Mouse (Mus musculus) adrenal gland, postnatal 25 days (tissue): ENCODE results near the gene Cacna1s. TPM values are rescaled to one million over a fixed set of nuclear protein-coding genes. Genes with fewer than 3 reads are reported as not detected.

Source experiments
- DNase-seq: peaks from one replicate; pipeline ENCODE4 v3.0.0; 2021; ENCODE audit warnings: mixed read lengths
- total RNA-seq: library from RNA; stranded (reverse); gene quantifications from 2 replicates; pipeline ENCODE4 v1.2.3, GENCODE M21; 2021

Cacna1s gene
- total RNA-seq, 1 experiment from 2014 or later, result 0.21 TPM

DNA sequence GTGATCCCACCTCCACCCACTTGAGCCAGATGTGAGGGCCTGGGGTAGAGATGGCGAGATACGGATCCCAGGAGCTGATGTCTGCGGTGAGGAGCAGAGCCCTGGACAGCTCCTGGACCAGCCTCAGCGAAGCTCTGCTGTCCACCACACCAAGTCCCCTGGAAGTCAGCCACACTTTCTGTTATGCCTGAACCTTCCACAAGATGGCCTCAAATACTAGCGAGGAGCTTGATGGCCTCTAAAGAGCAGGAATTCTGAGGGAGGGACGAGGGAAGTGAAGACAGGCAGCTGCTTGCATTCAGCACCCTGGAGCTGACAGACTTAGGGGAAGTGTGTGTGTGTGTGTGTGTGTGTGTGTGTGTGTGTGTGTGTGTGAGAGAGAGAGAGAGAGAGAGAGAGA is 1.1 kb upstream of the Cacna1s start:
- peak; percentile 50 for DNase-seq

DNA sequence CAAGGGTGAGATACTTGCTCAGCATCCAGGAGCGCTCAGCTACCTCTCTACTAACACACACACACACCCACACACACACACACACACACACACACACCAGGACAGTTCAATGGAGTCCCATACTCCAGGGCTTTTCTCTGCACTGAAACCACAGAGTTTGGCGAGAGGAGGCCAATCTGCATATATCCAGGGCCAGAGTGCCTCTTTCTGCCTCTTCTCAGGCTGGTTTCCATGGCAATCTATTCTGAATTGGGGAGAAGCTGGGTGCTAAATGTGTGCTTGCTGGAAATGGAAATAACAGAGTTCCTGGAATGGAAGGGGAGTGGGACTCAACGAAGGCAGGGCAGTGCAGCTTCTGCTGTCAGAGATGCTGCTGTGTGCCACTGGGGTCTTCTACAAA is 3.2 kb downstream of the Cacna1s start:
- no peak for DNase-seq

DNA sequence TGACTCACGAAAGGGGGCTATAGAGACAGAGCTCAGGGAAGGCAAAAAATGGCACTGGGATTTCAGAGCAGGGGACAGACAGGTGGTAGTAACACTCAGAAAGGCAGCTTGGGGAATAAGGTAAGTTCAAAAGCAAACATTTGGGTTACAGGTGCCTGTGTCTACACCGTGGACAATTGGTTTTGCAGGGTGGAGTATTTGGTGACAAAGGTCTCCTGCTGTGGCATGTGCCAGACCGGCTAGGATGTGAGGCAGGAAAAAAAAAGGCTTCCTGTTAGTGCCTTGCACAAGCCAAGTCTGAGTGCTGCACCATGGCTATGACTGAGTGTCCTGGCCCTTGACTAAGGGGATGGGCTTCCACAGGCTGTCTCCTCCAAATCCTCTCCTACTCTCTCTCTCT is 6.0 kb downstream of the Cacna1s start:
- no peak for DNase-seq

DNA sequence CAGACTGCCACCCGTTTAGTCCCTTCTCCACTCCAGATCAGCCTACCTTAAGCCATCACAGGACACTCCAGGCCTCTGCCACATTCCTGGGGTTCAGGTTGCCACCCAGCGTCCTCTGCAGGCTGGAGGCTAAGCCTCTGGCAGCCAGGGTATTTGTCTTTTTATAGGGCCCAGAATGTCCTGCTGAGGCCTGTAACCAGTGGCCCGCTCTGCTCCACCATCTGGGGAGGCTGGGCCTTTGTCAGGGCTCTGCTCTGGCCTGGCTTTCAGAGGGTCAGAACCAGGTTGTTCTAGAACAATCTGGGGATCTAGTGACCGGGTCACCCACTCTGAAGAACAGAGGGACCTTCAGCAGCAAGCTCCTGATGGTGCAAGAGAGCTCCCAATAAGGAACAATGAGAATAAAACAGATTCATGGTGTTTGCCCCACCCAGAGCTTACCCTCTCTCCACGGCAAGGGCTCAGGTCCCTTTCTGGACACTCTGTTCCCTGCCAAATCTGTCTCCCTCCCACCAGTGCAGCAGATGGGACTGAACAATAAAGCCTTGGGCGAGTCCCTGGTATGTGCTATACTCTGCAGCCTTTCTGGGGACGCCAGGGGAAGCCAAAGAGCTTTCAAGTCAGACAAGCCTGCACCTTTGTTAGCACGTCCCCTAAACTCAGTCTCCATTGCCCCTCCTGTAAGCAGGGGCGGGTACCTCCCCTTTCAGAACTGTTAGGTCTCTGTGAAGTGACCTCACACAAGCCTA is 8.7 kb downstream of the Cacna1s start:
- DNase-seq, result peak; percentile 71

DNA sequence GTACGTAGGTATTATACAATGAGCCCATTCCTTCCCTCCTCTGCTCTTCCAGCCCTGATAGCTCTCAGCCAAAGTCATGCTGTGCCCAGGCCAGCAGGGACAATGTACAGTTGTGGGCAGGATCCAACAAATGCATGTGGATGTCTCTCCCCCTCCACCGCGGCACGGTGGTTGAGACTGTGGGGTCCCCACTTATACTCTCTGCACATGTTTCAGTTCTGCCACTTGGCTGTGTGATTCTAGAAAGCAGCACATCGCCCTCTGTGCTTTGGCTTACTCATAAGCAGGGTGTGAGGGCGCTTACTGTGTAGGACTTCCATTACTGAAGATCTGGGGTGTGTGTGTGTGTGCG is 9.2 kb downstream of the Cacna1s start:
- DNase-seq, result no peak

DNA sequence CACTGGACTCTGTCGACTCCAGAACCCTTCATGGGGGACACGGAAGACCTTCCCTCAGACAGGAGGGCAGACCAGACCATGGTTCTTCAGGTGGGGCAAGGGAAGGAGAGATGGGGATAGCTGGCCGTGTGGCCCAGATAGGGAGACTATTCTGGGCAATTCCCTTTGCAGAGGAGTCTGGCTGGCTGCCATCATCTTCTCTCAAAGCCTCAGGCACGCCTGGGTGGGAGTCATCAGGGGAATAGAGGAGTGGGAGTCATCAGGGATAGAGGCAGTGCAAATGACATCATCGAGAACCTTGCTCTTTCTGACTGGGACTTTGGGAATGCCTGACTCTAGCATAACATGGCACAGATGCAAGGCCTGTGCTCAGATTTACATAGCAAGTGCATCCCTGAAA is 11.4 kb downstream of the Cacna1s start:
- DNase-seq, result no peak

DNA sequence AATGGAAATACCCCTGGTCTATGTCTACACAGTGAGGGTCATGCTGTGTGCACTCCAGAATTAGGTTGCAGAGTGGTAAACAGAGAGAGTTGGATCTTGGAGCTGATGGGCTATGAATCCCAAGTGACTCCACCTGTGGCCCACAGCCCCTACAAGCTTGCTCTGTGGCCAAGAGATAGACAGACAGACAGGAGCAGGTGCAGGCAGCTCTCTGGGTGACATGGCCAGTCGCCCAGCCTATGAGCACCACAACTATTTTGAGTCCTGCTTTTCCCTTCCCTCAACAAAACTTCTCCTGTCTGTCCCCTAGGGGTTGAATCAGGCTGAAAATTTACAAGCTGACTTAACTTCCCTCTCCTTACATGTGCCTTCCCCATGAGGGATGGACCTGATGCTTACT is 14.1 kb downstream of the Cacna1s start:
- no peak for DNase-seq

DNA sequence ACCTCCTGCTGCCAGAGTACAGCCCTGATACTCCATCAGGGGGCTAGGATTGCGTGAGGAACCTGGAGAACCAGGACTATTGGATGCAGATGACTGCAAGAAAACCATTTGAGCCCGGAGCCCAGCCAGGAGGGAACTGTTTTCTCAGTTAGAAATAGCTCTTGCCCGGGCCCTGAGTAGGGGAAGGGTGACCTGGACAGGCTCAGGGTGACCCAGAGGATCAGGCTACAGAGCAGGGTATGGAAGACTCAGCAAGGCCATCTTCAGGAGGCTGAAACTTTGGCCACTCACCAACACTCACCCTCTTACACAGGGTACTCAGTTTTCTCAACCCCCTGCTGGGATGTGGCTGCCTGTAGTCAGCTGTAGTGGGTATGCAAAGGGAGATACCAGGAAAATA is 15.0 kb downstream of the Cacna1s start:
- no peak for DNase-seq

DNA sequence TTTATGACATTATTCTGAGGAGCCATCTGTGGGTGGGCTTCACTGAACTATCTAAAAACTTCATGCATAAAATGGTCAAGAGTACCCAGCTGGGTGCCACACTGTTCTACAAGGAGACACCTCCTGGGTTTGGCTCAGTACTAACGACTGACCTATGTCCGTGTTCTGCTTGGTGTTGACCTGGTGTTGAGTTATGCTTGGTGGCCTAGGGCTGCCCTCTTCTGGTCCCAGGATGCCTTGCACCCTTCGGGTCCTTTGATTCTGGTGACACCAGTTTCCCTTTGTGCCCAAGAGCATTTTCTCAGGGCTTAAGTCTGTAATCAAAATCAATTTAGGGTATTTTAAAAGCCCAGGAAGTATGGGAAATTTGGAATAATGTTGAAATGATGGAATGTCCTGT is 23.5 kb downstream of the Cacna1s start:
- DNase-seq, result peak; percentile 49

DNA sequence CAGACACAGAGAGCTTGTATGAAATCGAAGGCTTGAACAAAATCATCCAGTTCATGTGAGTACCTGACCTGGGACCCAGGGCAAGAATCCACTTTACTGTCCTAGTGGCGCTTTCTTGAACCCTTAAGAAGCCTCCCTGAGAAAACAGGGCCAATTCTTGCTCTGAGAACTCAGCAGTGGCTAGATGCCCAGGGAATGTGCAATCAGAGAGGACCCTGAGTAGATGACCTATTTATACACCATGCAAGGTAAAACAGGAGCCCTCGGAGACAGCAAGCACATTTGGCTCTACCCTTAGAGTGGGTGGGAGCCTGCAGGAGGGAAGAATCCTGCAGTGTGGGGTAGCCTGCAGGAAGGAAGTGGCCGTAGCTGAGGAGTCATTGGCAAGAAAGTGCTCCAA is 25.1 kb downstream of the Cacna1s start:
- DNase-seq, result no peak

DNA sequence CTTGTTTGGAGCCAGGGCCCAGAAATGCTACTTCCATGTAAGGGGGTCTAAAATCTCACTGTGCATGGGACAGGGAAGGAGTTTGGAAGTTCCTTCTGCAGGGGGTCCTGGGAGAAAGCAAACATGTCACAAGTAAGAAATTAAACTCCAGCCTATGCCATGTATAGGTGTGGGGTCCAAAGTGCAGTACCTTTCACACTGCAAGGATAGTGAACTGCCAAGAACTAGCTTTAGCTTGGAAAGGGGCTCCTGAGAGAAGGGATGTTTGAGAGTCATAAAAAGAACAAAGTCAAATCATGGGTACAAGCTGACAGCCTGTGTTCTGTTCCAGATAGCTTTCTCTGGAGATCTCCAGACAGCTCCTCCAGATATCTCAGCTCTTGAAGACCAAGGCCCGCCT is 28.6 kb downstream of the Cacna1s start:
- no peak for DNase-seq

DNA sequence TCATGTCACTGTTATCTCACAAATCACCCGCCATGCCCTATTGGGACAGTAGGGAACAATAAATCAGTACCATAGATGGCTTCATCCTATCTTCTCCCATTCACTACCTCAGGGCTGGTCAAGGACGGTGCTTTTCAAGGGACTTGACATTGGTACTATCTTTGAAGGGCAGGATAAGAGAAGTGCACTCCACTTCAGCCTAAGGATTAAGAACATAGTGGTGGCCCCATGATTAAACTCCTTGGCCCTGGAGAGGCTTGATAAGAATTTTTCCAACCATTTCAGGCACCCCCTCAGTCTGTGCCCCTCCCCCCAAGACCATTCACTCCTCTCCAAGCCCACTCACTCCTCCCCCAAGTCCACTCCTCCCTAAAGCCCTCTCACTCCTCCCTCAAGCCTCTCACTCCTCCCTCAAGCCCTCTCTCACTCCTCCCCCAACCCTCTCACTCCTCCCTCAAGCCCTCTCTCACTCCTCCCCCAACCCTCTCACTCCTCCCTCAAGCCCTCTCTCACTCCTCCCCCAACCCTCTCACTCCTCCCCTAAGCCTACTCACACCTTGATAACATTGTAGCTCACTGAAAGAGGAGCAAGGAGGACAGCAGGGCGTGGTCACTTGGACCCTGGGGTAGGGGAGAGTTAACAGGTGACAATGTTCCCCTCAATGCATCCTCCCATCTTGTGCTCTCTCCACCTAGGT is 33.6 kb downstream of the Cacna1s start:
- no peak for DNase-seq

DNA sequence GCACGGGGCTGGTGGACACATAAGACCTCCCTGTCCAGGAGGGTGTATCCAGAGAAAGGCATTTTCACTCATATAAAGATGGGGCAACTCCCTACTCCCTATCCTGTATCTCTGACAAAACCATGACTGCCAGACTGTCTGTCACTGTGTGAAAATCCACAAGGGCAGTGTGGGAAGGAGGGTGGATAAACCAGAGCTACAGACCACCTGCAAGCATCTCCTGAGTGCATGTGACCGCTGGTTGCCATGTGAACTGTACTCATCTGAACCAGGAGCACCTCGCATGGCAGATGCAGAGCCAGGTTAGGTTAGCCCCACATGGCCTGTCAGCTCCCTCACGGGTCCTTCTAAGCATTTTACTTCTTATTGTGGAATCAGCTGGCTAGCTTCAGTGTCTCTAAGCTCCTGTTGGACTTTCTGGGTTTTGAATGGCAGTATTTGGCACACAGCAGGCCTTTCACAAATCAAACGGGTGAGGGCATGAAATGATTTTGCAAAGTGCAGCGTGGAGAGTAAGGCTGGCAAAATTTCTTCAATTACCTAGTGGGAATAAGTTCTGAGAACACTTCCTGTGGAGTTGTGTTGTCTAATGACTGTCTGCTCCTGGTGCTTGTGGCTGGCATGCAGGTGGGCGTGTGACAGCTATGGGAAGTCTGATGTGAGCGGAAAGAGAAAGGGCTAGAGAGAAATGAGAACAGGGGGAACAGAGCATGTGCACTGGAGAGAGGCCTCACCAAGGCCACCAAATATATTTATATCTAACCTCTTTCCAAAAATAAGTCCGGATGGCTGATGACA is 37.0 kb downstream of the Cacna1s start:
- no peak for DNase-seq

DNA sequence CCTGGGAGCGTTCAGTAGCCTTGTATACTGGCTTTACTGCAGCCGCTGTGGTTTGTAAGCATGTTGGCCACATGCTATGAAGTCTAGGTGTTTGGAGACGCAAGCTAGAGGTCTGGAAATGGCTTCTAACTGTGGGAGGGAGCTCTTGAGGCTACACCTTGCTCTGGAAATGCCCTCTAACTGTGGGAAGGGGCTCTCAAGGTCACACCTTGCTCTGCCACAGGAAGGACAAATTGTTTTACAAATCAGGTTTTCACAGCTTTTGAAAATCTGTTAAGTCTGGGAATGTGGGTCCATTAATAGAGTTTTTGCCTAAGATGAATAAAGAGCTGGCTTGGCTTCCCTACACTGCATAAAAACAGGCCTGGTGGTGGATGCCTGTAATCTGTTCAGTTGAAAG is 41.2 kb downstream of the Cacna1s start:
- DNase-seq, result no peak

DNA sequence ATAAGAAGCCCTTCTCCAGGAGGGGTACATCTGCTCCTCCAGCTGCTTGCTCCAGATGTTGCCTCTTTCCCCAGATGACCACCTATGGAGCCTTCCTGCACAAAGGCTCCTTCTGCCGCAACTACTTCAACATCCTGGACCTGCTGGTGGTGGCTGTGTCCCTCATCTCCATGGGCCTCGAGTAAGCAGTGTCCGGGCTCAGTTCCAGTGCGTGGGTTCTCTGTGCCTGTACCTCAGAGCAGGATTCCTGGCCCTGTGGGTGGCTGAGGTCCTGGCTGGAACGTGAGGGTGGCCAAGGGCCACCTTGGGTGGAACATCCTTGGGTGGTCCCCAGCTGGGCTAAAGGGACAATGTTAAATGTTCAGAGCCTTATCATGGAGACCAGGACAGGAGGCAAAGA is 42.3 kb downstream of the Cacna1s start:
- DNase-seq, result no peak

DNA sequence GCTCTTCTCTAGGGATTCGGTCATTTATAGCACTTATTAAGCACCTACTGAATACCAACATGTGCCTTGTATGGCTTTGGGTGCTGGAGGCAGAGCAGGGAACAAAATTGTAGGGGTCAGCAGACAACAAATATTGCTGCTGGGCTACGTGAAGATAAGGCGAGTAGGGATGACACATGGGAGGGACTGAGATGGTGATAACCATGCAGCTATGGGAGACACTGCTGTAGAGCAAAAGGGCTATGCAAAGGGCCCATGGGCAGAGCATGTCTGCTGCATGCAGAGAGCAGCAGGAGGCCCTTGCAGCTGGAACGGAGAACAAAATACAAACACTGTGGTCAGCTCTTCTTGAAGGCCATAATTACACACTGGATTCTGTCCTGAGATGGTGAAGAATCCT is 49.5 kb downstream of the Cacna1s start:
- DNase-seq, result no peak

DNA sequence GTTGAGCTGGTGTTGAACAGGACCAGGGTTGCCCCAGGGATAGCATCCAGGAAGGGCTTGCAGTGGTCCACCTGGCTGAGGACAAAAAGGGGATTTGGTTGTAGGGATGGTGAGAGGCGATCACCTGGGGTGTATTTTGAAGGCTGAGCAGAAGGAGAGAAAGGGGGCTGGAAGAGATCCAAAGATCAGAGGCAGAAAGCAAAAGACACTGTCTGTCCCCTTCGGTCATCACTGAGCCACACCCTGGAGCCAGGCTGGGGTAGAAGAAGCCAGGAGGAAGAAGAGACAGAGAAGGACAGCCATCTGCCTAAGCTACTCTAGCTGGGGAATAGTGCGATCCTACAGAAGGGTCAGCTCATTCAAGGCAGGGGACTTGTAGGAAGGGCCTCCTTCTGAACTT is 50.0 kb downstream of the Cacna1s start:
- no peak for DNase-seq

DNA sequence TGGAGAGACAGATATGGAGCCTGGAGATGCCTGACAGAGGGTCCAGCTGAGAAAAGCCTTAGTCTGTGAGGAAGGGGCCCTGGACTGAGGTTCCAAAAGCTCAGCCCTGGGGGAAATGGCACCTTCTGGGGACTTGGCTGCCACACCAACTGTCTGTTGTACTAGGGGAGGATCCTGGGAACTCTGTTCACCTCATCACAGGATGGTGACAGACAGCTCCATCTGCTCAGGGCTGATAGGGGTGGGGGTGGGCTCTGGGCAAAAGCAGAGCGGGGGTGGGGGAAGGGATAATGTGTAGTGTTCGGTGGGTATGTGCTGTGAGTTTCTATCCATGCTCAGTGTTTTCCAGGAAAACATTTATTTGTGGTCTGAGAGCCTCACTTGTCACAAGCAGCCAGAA is 50.4 kb downstream of the Cacna1s start:
- no peak for DNase-seq

DNA sequence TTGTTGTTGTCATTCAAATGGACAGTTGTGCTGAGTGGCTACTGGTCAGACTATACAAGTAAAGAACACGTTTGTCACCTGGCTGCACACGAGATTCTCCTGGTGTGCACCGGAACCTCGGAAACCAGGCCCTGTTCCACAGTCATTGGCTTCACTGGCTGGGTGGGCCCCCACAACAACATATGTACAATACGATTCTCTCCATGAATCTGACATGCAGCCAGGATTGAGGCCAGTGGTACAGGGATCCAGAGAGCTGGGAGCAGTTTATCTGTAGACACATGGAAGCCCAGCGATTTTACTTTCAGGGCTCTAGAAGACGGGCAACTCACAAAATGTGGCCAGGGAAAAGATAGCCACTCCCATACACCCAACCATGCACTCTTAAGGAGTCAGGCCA is 51.1 kb downstream of the Cacna1s start:
- no peak for DNase-seq

DNA sequence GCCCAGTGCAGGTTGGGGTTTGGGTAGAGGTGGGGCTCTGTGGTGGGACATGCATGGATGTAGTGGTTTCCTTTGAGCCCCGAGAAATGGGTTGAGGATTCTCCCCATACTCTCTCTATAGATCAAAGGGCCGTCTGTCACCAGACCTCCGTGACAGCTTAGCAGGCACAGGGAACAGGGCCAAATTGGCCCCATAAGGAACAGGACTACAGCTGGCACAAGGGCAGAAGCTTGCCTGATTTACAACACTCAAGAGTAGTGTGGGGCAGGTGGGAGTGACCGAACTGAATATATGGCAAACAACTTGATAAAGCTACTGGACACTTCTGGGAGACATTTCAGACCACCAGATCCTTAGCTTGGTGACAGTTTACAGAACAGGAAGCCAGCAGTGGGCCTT is 52.2 kb downstream of the Cacna1s start:
- DNase-seq, result no peak

DNA sequence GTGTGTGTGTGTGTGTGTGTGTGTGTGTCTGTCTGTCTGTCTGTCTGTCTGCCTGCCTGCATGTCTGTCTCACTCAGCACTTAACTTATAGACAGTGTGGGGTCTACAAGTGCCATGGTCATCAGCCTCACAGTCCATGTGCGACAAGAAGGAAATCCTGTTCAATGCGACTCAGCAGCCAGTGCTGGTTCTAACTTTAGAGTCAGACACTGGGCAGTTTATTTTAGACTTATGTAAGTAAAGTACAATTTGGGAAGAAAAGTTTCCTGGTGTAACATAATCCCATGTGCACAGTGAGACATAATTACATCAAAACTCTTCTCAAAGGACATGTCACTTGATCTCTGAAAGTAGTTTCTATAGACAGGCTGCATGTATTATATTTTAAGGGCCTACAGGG is 56.9 kb downstream of the Cacna1s start:
- no peak for DNase-seq

DNA sequence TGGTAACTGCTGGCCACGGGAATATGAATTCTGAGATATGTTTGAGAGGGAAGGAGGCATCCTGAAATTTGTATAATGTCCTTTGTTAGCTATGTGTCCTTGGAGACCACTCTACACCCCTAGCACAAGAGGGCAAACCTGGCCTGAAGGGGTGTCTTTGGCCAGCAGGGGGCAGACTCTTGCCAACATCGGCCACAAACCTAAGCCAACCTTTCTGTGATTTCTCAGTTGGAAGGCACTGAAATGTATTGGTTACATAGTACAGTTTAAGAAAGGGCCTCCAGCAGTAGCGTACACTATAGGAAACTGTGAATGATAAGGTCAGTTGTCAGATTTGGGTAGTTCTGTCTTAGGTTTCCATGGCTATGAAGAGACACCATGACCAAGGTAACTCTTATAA is 63.6 kb downstream of the Cacna1s start:
- peak; percentile 72 for DNase-seq

DNA sequence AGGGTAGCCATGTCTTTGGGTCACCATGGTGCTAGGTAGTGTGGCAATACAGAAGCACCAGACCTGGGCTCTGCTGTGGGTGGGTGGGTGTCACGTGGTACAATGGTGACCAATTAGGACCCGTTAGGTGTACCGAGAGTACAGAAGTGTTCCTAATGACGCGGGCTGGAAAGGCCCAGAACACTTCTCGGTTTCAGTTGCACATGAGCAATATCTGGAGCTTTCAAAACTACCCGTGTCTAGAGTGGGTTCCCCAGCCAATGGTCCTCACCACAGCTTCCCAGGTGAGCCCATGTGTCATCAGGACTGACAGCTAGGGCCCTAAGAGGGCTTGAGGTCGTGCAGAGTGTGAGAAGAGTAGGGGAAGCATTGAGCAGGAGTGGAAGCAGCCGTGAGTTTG is 64.5 kb downstream of the Cacna1s start:
- no peak for DNase-seq

DNA sequence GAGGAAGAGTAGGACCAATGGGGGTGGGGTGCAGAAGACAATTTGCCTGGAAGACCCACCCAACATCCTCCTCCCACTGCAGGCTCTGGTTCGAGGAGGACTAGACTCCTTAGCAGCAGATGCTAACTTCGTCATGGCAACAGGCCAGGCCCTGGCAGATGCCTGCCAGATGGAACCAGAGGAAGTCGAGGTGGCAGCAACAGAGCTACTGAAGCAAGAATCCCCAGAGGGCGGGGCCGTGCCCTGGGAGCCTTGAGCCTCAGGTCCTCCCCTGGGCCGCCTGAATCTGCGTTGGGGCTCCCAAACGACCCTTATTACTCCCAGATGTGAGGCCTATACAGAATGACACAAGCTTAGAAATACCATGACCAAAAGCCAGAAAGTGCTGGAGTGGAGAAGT is 66.3 kb downstream of the Cacna1s start:
- no peak for DNase-seq
